Comparison of ENCODE assay signal across 16 mouse cellular contexts in genomic region chr14:62874348-62874747, GRCm38 (mm10). TPM values are rescaled to one million over a fixed set of nuclear protein-coding genes. Genes with fewer than 3 reads are reported as not detected.
DNase-seq lines count a peak whose midpoint lies in the region; ATAC-seq and TF ChIP-seq lines count a peak whose summit lies in the region.
"Had no signal": no experiment of that assay in that cellular context is flagged by ENCODE, and none has a peak within 500 bp of the region (broad histone marks: within the 10 kb centered on the region; RNA-seq: fewer than 3 reads in every experiment).

No protein-coding gene starts in this region.

- peak; percentile 72 for DNase-seq in embryo, embryonic 10.5 days (ENCODE audit: low spot score)
- peak; percentile 69 for DNase-seq in forebrain, embryonic 11.5 days (ENCODE audit: low spot score)
- no peak for DNase-seq in hindbrain, embryonic 14.5 days (ENCODE audit: low spot score)
- no peak for DNase-seq in right cerebral cortex, adult 18-20 months
- DNase-seq in adrenal gland, postnatal 4 days (ENCODE audit: low spot score in 2 of 2), result no peak
- no peak for DNase-seq in B cell, adult 2 months
- no peak for DNase-seq in left cerebral cortex, adult 2 months (ENCODE audit: extremely low spot score in 1 of 2, low spot score in 2 of 2)
- DNase-seq: cerebellum, adult 9-11 months; layer of hippocampus, postnatal 36 days; lung, postnatal 14 days; spleen, adult 18-20 months had no signal

- no peak for TF ChIP-seq CTCF in left cerebral cortex, adult 2 months (IDR thresholded peaks at IDR 0.05)

- H3K27me3 ChIP-seq in forebrain, embryonic 11.5 days (ENCODE audit: control insufficient read depth, insufficient read depth, low read length), result no peaks in the 10 kb centered on the region
- H3K27me3 ChIP-seq in hindbrain, embryonic 14.5 days (ENCODE audit: control insufficient read depth, insufficient read depth, low read length), result no peaks in the 10 kb centered on the region
- H3K27me3 ChIP-seq in midbrain, embryonic 15.5 days (replicated peaks), result no peaks in the 10 kb centered on the region
- H3K27me3 ChIP-seq: embryonic facial prominence, embryonic 13.5 days; intestine, embryonic 15.5 days; liver, embryonic 15.5 days; Patski had no signal

- H3K27ac ChIP-seq in forebrain, embryonic 11.5 days (ENCODE audit: low read depth, low read length), result peak overlapping the region; percentile 70
- H3K27ac ChIP-seq in hindbrain, embryonic 14.5 days, result no peak overlapping the region
- no peak overlapping the region; the same call in 1 of the 2 replicates for H3K27ac ChIP-seq in midbrain, embryonic 15.5 days
- H3K27ac ChIP-seq in left cerebral cortex, adult 2 months, result no peak overlapping the region
- H3K27ac ChIP-seq: embryonic facial prominence, embryonic 13.5 days; intestine, embryonic 15.5 days; liver, embryonic 15.5 days had no signal

- H3K9ac ChIP-seq in forebrain, embryonic 11.5 days (ENCODE audit: low read length), result no peak overlapping the region
- no peak overlapping the region for H3K9ac ChIP-seq in hindbrain, embryonic 14.5 days
- no peak overlapping the region for H3K9ac ChIP-seq in midbrain, embryonic 15.5 days
- H3K9ac ChIP-seq: embryonic facial prominence, embryonic 13.5 days; intestine, embryonic 15.5 days; liver, embryonic 15.5 days had no signal

- peaks cover 20% of the 10 kb centered on the region for H3K4me1 ChIP-seq in forebrain, embryonic 11.5 days (replicated peaks; ENCODE audit: control insufficient read depth, insufficient read depth, low read length)
- peaks cover 20% of the 10 kb centered on the region for H3K4me1 ChIP-seq in hindbrain, embryonic 14.5 days (replicated peaks; ENCODE audit: control insufficient read depth, insufficient read depth, low read length)
- H3K4me1 ChIP-seq in midbrain, embryonic 15.5 days, result peaks cover 13% of the 10 kb centered on the region
- H3K4me1 ChIP-seq: intestine, embryonic 15.5 days had no signal

- WGBS in forebrain, embryonic 11.5 days, result 16% methylated on average over 8 of the region's 8 CpGs
- 28% methylated on average over 8 of the region's 8 CpGs for WGBS in hindbrain, embryonic 14.5 days
- WGBS in midbrain, embryonic 15.5 days, result 11% methylated on average over 8 of the region's 8 CpGs

- H3K4me3 ChIP-seq in forebrain, embryonic 11.5 days (ENCODE audit: low read depth, low read length), result no peak overlapping the region
- H3K4me3 ChIP-seq in hindbrain, embryonic 14.5 days (replicated peaks; ENCODE audit: low read length), result no peak overlapping the region
- H3K4me3 ChIP-seq in midbrain, embryonic 15.5 days, result no peak overlapping the region
- no peak overlapping the region for H3K4me3 ChIP-seq in left cerebral cortex, adult 2 months
- H3K4me3 ChIP-seq: embryonic facial prominence, embryonic 13.5 days; intestine, embryonic 15.5 days; liver, embryonic 15.5 days had no signal

- peak; percentile 90 for ATAC-seq in forebrain, embryonic 11.5 days (replicated peaks; ENCODE audit: low FRiP score)
- ATAC-seq in hindbrain, embryonic 14.5 days (ENCODE audit: low FRiP score), result peak; percentile 73
- peak; percentile 60; the same call in 1 of the 2 replicates for ATAC-seq in midbrain, embryonic 15.5 days (replicated peaks)
- ATAC-seq: intestine, embryonic 15.5 days; Patski had no signal

- no peaks in the 10 kb centered on the region for H3K36me3 ChIP-seq in forebrain, embryonic 11.5 days (ENCODE audit: control insufficient read depth, insufficient read depth, low read length)
- H3K36me3 ChIP-seq in hindbrain, embryonic 14.5 days (replicated peaks; ENCODE audit: control insufficient read depth, insufficient read depth), result no peaks in the 10 kb centered on the region
- no peaks in the 10 kb centered on the region for H3K36me3 ChIP-seq in midbrain, embryonic 15.5 days (replicated peaks)
- H3K36me3 ChIP-seq: intestine, embryonic 15.5 days; liver, embryonic 15.5 days had no signal

- no peaks in the 10 kb centered on the region; the same call in 1 of the 2 replicates for H3K9me3 ChIP-seq in forebrain, embryonic 11.5 days (ENCODE audit: control insufficient read depth, low read length)
- peaks cover 5% of the 10 kb centered on the region; the same call in 1 of the 2 replicates for H3K9me3 ChIP-seq in hindbrain, embryonic 14.5 days (ENCODE audit: control insufficient read depth, low read length)
- H3K9me3 ChIP-seq in midbrain, embryonic 15.5 days, result no peaks in the 10 kb centered on the region
- H3K9me3 ChIP-seq: intestine, embryonic 15.5 days; liver, embryonic 15.5 days had no signal

- intact Hi-C loops in left cerebral cortex, adult 2 months (cut with DNase I), result no loop called here

- H3K4me2 ChIP-seq in forebrain, embryonic 11.5 days (ENCODE audit: low read depth, low read length, severe bottlenecking), result no peak overlapping the region
- H3K4me2 ChIP-seq in hindbrain, embryonic 14.5 days (replicated peaks), result no peak overlapping the region
- H3K4me2 ChIP-seq in midbrain, embryonic 15.5 days, result no peak overlapping the region
- H3K4me2 ChIP-seq: embryonic facial prominence, embryonic 13.5 days; intestine, embryonic 15.5 days; liver, embryonic 15.5 days had no signal

RNA-seq across cellular contexts. Expression of gene Wdfy2, which starts 36.9 kb away (rescaled TPM):
- 16.7 and 17.9 TPM in 2 replicates for polyA plus RNA-seq in forebrain, embryonic 11.5 days (2014; fragmentation: Nextera tagmentation; extraction: Ambion mirVana)
- 11.0 and 12.0 TPM in 2 replicates for polyA plus RNA-seq in hindbrain, embryonic 14.5 days (2014; fragmentation: Nextera tagmentation; extraction: Ambion mirVana)
- polyA plus RNA-seq in midbrain, embryonic 15.5 days (2015; fragmentation: Nextera tagmentation; extraction: Ambion mirVana), result 7.6 and 8.1 TPM in 2 replicates
- total RNA-seq in adrenal gland, postnatal 4 days (2021), result 10 to 100 TPM; 33.7 to 35.2 TPM
- 10 to 100 TPM; 12.4 to 15.8 TPM for total RNA-seq in left cerebral cortex, adult 2 months (2021)

Comparison
In these comparisons a context has a peak if more than half of its experiments do, and no peak if none do; other contexts are left out.
1. DNase-seq: peak in embryo, embryonic 10.5 days (single experiment) and forebrain, embryonic 11.5 days (single experiment); none in hindbrain, embryonic 14.5 days (single experiment), right cerebral cortex, adult 18-20 months (single experiment), adrenal gland, postnatal 4 days (0 of 2), B cell, adult 2 months (0 of 2) and left cerebral cortex, adult 2 months (0 of 2).
2. Peak in every context shown above with its lines, with median percentiles within 50 percentile points of each other: ATAC-seq.